Mouse (Mus musculus): Measurements from ENCODE around the gene Dicer1. TPM values are rescaled to one million over a fixed set of nuclear protein-coding genes. Genes with fewer than 3 reads are reported as not detected.

Dicer1 gene
- polyA plus RNA-seq, 1 experiment from 2014 or later = 20.4 TPM

- Histone ChIP-seq H3K9ac (ENCODE audit: low read depth, low read length) (no peak overlapping the region), H3K27ac (no peak overlapping the region), H3K27me3 (ENCODE audit: insufficient read depth, low read length) (no peaks in the 10 kb centered on the region), H3K4me2 (ENCODE audit: low read length) (no peak overlapping the region), H3K36me3 (ENCODE audit: insufficient read depth, low read length) (peaks cover 47% of the 10 kb centered on the region), H3K4me3 (replicated peaks; ENCODE audit: low read depth, low read length) (no peak overlapping the region), H3K4me1 (replicated peaks; ENCODE audit: insufficient read depth, low read length) (no peaks in the 10 kb centered on the region), H3K9me3 (replicated peaks; ENCODE audit: low read length) (no peaks in the 10 kb centered on the region)
- no peak for DNase-seq (ENCODE audit: low spot score)
- no peak for TF ChIP-seq CTCF (IDR thresholded peaks at IDR 0.05; ENCODE audit: low read depth)
- 78% methylated on average over 5 of the region's 5 CpGs for WGBS
- ATAC-seq (replicated peaks; ENCODE audit: low FRiP score, low read depth) = no peak
These were observed 35.3 kb downstream of the Dicer1 start for GRCm38 (mm10) chr12:104716409-104716808.

- no peak overlapping the region for H3K4me3 ChIP-seq (replicated peaks; ENCODE audit: low read depth, low read length)
- no peaks in the 10 kb centered on the region for H3K4me1 ChIP-seq (replicated peaks; ENCODE audit: insufficient read depth, low read length)
- 87% methylated on average over 5 of the region's 5 CpGs for WGBS
- no peak for TF ChIP-seq CTCF (IDR thresholded peaks at IDR 0.05; ENCODE audit: low read depth)
- no peaks in the 10 kb centered on the region for H3K27me3 ChIP-seq (ENCODE audit: insufficient read depth, low read length)
- no peak overlapping the region for H3K4me2 ChIP-seq (ENCODE audit: low read length)
- H3K36me3 ChIP-seq (ENCODE audit: insufficient read depth, low read length) = peaks cover 54% of the 10 kb centered on the region
- no peak for ATAC-seq (replicated peaks; ENCODE audit: low FRiP score, low read depth)
- no peak overlapping the region for H3K9ac ChIP-seq (ENCODE audit: low read depth, low read length)
- no peaks in the 10 kb centered on the region for H3K9me3 ChIP-seq (replicated peaks; ENCODE audit: low read length)
- no peak for DNase-seq (ENCODE audit: low spot score)
- no peak overlapping the region for H3K27ac ChIP-seq
These were observed 36.3 kb downstream of the Dicer1 start for GRCm38 (mm10) chr12:104715453-104715852.

GRCm38 (mm10) chr12:104700266-104700665 lies 51.5 kb downstream of the Dicer1 start:
- Histone ChIP-seq H3K4me1 (replicated peaks; ENCODE audit: insufficient read depth, low read length) (no peaks in the 10 kb centered on the region), H3K4me3 (replicated peaks; ENCODE audit: low read depth, low read length) (no peak overlapping the region), H3K27me3 (ENCODE audit: insufficient read depth, low read length) (no peaks in the 10 kb centered on the region), H3K36me3 (ENCODE audit: insufficient read depth, low read length) (peaks cover 52% of the 10 kb centered on the region), H3K9me3 (replicated peaks; ENCODE audit: low read length) (no peaks in the 10 kb centered on the region), H3K9ac (ENCODE audit: low read depth, low read length) (0 out of 2 replicates have a peak overlapping the region, but pooled peaks have one; percentile 3), H3K4me2 (ENCODE audit: low read length) (no peak overlapping the region), H3K27ac (no peak overlapping the region)
- WGBS = 43% methylated on average over 7 of the region's 7 CpGs
- ATAC-seq (replicated peaks; ENCODE audit: low FRiP score, low read depth) = no peak
- no peak for DNase-seq (ENCODE audit: low spot score)
- no peak for TF ChIP-seq CTCF (IDR thresholded peaks at IDR 0.05; ENCODE audit: low read depth)

GRCm38 (mm10) chr12:104699753-104700152 lies 52.0 kb downstream of the Dicer1 start:
- ATAC-seq (replicated peaks; ENCODE audit: low FRiP score, low read depth) = peak; percentile 54; the same call in 1 of the 2 replicates
- Histone ChIP-seq H3K27ac (no peak overlapping the region), H3K4me2 (ENCODE audit: low read length) (no peak overlapping the region)

DNA sequence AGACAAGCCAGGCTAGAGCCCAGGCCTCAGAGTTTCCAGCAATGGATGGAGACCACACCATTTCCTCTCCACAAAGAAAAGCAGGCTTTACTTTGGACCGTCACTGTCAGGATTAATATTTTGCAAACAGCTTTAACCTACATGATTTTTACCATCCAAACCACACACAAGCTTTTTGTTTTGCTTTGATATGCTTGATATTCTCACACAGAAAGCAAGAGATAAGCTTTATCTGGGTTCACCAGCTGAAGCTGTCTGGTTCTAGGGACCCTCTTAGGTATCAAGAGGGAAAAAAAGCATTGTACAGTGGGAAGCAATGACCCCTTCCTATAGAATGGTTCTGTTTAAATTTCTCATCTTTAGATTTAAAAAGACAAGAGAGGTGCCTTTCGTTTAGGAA lies 56.2 kb downstream of the Dicer1 start:
- Histone ChIP-seq H3K4me1 (replicated peaks; ENCODE audit: insufficient read depth, low read length) (no peaks in the 10 kb centered on the region), H3K4me3 (replicated peaks; ENCODE audit: low read depth, low read length) (no peak overlapping the region), H3K9me3 (replicated peaks; ENCODE audit: low read length) (no peaks in the 10 kb centered on the region), H3K9ac (ENCODE audit: low read depth, low read length) (no peak overlapping the region), H3K4me2 (ENCODE audit: low read length) (no peak overlapping the region), H3K27ac (no peak overlapping the region), H3K36me3 (ENCODE audit: insufficient read depth, low read length) (peaks cover 38% of the 10 kb centered on the region), H3K27me3 (ENCODE audit: insufficient read depth, low read length) (no peaks in the 10 kb centered on the region)
- 84% methylated on average over 2 of the region's 2 CpGs for WGBS
- no peak for ATAC-seq (replicated peaks; ENCODE audit: low FRiP score, low read depth)
- no peak for TF ChIP-seq CTCF (IDR thresholded peaks at IDR 0.05; ENCODE audit: low read depth)
- DNase-seq (ENCODE audit: low spot score) = no peak

More at GRCm38 (mm10) chr12:104699753-104700152, 52.0 kb downstream of the Dicer1 start:
- H3K4me1 ChIP-seq (replicated peaks; ENCODE audit: insufficient read depth, low read length) = no peaks in the 10 kb centered on the region
- peak; percentile 73 for TF ChIP-seq CTCF (IDR thresholded peaks at IDR 0.05; ENCODE audit: low read depth)
- whole genome bisulfite sequencing = 20% methylated on average over 8 of the region's 8 CpGs
- H3K27me3 ChIP-seq (ENCODE audit: insufficient read depth, low read length) = no peaks in the 10 kb centered on the region
- DNase-seq (ENCODE audit: low spot score) = peak; percentile 82
- peaks cover 54% of the 10 kb centered on the region for H3K36me3 ChIP-seq (ENCODE audit: insufficient read depth, low read length)
- 0 out of 2 replicates have a peak overlapping the region, but pooled peaks have one; percentile 3 for H3K9ac ChIP-seq (ENCODE audit: low read depth, low read length)
- H3K4me3 ChIP-seq (replicated peaks; ENCODE audit: low read depth, low read length) = no peak overlapping the region
- H3K9me3 ChIP-seq (replicated peaks; ENCODE audit: low read length) = no peaks in the 10 kb centered on the region

GRCm38 (mm10) chr12:104692864-104693263 lies 58.9 kb downstream of the Dicer1 start:
- WGBS = 77% methylated on average over 12 of the region's 12 CpGs
- H3K4me2 ChIP-seq (ENCODE audit: low read length) = no peak overlapping the region
- H3K9ac ChIP-seq (ENCODE audit: low read depth, low read length) = no peak overlapping the region
- no peaks in the 10 kb centered on the region for H3K27me3 ChIP-seq (ENCODE audit: insufficient read depth, low read length)
- peaks cover 52% of the 10 kb centered on the region for H3K36me3 ChIP-seq (ENCODE audit: insufficient read depth, low read length)
- no peak for TF ChIP-seq CTCF (IDR thresholded peaks at IDR 0.05; ENCODE audit: low read depth)
- no peak for ATAC-seq (replicated peaks; ENCODE audit: low FRiP score, low read depth)
- no peak overlapping the region for H3K27ac ChIP-seq
- no peaks in the 10 kb centered on the region for H3K9me3 ChIP-seq (replicated peaks; ENCODE audit: low read length)
- DNase-seq (ENCODE audit: low spot score) = no peak
- no peaks in the 10 kb centered on the region for H3K4me1 ChIP-seq (replicated peaks; ENCODE audit: insufficient read depth, low read length)
- H3K4me3 ChIP-seq (replicated peaks; ENCODE audit: low read depth, low read length) = no peak overlapping the region

DNA sequence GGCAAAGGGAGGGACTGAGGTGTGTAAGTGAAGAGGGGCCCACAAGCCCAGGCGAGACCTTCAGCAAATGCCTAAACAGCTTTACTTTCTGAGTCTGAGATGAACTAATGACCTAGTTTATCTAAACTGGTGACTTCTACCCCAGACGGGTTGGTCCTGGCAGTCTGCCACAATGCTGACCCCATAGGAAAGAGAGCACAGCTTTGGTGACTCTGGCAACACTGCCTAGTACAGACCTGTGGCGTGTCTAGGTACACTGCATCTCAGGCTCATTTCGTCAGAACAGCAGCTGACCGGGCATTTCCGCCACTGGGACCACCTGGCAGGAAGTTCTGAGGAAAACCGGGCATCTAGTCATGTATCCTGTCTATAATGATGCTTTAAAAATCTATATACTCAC lies 61.3 kb downstream of the Dicer1 start:
- H3K9me3 ChIP-seq (replicated peaks; ENCODE audit: low read length) = no peaks in the 10 kb centered on the region
- ATAC-seq (replicated peaks; ENCODE audit: low FRiP score, low read depth) = no peak
- no peak overlapping the region for H3K4me3 ChIP-seq (replicated peaks; ENCODE audit: low read depth, low read length)
- DNase-seq (ENCODE audit: low spot score) = no peak
- no peak overlapping the region for H3K9ac ChIP-seq (ENCODE audit: low read depth, low read length)
- no peaks in the 10 kb centered on the region for H3K27me3 ChIP-seq (ENCODE audit: insufficient read depth, low read length)
- WGBS = 73% methylated on average over 7 of the region's 7 CpGs
- H3K4me1 ChIP-seq (replicated peaks; ENCODE audit: insufficient read depth, low read length) = no peaks in the 10 kb centered on the region
- H3K27ac ChIP-seq = no peak overlapping the region
- peaks cover 39% of the 10 kb centered on the region; the same call in 1 of the 2 replicates for H3K36me3 ChIP-seq (ENCODE audit: insufficient read depth, low read length)
- no peak for TF ChIP-seq CTCF (IDR thresholded peaks at IDR 0.05; ENCODE audit: low read depth)
- no peak overlapping the region for H3K4me2 ChIP-seq (ENCODE audit: low read length)

Measured in kidney, postnatal 0 days (tissue).